Mouse (Mus musculus) naive thymus-derived CD4-positive, alpha-beta T cell, adult 2 months (primary cell): ENCODE data around the gene Lmo7.

Experiments used
- DNase-seq: peaks from one replicate; pipeline ENCODE4 v3.0.0-alpha.2; 2011; ENCODE audit warnings: low read depth

Gene Lmo7

DNA sequence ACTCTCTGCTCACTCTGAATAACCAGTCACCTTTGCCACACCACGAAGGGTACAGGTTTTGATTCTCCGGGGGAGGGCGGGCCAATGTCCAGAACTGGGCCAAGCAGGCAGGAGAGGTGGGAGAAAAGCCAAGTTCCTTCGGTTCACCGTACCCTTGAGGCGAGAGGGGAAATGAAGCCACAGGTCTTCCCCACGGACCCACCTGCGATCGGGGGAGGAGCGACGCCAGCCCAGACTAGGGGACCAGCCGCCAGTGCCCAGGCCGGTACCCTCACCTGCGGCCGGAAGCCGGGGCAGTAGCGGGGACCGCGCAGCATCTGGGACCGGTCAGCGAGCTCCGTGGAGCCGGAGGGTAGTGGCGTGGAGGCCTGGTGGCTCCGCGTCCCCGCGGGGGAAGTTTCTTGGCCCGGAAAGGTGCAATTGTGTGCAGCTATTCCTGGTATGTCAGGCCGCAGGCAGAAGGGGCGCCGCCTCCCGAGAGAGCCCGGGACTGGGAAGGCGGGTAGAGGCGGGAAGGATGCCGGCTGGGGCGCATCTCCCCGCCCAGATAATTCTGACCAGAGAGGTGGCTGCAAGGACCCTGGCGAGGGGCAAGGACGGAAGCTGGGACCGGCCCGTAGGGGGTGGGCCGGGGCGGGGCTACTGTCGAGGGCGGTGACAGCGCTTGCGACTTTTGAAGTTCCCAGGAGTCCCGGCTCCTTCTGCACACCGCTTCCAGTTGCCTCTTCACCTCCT lies at the start of gene Lmo7, which contains the start of gene Gm9922:
TSS of gene Lmo7 (plus strand) at position 721 of the 735 bp plus-strand sequence.
TSS of gene Gm9922 (minus strand) at position 578 of the 735 bp plus-strand sequence.
- peak; percentile 20 for DNase-seq

GRCm38 (mm10) chr14:101687696-101688095 lies 42.1 kb upstream of the Lmo7 start:
- no peak for DNase-seq

- no peak for DNase-seq
Observed at GRCm38 (mm10) chr14:101688406-101688805, 41.4 kb upstream of the Lmo7 start.

DNA sequence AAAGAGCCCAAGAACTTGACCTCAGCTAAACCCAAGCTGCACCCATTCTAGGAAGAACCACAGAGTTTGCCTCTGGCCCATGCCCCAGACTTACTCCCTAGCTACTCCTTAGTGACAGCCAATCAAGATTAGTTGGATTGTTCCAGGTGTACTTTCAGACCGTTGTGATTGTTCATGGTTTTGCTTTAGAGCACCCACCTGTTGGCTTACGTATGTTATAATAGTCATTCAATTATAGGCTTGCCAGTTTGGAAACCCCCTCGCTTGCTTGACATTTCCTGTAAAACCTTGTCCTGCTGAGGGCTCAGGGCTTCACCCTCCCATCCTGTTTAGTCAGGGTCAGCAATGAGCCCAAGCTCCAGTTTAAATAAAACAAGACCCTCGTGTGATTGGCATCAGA lies 25.3 kb upstream of the Lmo7 start:
- DNase-seq: no peak

GRCm38 (mm10) chr14:101707088-101707487 lies 22.7 kb upstream of the Lmo7 start:
- DNase-seq: no peak

- DNase-seq: no peak
Observed at GRCm38 (mm10) chr14:101714414-101714813, 15.3 kb upstream of the Lmo7 start.

GRCm38 (mm10) chr14:101729972-101730692 lies 375 bp downstream of the Lmo7 start:
- peak; percentile 4 for DNase-seq

DNA sequence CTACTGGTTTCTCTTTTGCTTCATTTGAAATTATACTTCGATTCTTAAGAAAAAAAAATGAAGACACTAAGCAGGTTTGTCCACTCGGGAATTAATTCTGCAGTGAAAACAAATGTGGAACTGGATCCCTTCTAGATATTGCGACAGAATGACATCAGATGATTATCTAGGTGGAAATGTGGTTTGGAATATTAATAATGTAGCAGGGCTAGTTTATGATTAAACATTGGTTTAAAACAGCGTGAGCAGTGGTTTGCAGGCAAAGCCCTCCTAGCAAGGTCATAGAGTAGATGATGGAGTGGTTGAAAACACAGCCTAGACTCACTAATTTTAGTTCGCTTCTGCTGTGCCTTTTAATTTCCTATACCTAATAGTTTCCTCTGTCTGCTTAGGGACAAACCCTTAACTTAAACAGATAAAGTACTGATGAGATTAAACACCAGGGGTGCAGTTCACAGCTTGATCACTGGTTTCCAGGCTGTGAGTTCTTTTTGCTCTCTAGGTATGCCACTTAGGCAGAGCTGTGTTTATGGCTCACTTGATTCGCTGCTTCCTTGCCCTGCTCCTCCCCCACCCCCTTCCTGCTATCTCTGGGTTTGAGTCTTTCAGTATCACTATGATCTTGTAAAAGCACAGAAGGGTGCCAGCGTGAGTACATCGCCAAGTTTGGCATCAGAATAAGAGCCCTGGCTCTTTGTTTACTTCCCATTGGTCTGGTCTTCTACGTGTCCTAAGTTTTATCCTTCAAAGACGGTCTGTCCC lies 4.0 kb downstream of the Lmo7 start:
- no peak for DNase-seq

DNA sequence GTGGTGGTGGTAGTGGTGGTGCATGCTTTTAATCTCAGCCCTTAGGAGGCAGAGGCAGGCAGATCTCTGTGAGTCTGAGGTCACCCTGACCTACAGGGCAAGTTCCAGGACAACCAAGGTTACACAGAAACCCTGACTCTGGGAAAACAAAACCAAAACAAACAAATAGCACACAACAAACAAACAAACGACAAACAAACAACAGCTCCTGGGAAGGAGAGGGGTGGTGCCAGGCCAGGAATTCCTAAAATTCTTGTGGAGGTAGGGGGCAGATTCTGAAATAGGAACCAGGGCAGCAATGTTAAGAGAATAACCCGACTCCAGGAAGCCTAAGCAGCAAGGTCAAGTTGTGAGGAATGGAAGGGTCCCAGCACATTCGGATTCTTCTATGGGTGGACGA lies 7.7 kb downstream of the Lmo7 start:
- no peak for DNase-seq

GRCm38 (mm10) chr14:101746635-101747034 lies 16.9 kb downstream of the Lmo7 start:
- no peak for DNase-seq

- no peak for DNase-seq
Observed at GRCm38 (mm10) chr14:101747811-101748210, 18.1 kb downstream of the Lmo7 start.

DNA sequence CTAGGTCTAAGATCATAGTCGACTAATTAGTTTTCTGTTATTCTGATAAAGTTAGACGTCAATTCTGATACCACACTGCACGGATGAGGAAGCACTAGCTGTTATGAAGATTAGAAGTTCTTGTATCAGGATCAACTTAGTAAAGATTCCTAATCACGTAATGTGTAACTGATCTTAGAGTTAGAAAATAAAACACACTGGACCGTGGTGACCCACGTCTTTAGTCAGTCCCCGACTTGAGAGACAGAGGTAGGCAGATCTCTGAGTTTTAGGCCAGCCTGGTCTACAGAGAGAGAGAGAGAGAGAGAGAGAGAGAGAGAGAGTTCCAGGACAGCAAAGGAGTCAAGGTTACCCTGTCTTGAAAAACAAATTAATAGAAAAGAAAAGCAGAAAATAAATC lies 18.7 kb downstream of the Lmo7 start:
- no peak for DNase-seq

DNA sequence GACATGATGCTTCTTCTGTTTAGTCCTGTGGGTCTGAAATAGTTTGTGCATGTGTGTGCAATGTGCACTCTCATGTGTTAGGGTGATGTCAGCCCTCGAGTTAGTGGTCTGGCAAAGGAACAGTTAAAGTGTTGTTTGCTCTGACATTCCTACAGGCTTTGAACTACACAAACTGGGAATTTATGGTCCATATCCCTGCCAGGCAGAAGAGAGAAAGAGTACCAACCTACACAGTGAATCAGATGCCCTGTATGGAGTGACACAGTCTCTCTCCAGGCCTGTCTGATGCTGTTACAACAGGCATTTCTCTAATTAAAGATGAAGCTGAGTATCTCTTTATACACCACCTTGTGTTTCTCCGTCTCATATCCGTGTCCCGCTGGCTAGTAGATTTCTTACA lies 21.2 kb downstream of the Lmo7 start:
- no peak for DNase-seq

DNA sequence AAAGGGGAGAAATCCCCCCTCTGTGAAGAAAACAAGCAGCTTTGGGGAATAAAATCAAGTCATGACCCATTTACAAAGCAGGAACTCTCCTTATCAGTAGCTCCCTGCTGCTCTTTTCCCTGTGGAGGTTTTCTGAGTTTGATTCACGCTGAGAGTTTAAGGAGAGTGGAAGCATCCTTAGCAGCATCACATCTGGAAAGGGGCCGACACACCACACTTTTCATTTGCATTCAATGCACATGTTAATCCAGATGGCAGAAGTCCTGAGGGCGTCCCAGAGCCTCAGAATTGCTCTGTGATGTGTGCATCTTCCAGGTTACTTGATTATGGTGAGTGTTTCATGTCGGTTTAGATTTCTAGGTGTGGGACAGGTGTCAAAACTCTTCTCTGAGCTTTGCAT lies 25.7 kb downstream of the Lmo7 start:
- no peak for DNase-seq

- DNase-seq: no peak
Observed at GRCm38 (mm10) chr14:101762267-101762666, 32.5 kb downstream of the Lmo7 start.

- no peak for DNase-seq
Observed at GRCm38 (mm10) chr14:101763762-101764295, 34.1 kb downstream of the Lmo7 start.

GRCm38 (mm10) chr14:101771336-101771735 lies 41.6 kb downstream of the Lmo7 start:
- no peak for DNase-seq

DNA sequence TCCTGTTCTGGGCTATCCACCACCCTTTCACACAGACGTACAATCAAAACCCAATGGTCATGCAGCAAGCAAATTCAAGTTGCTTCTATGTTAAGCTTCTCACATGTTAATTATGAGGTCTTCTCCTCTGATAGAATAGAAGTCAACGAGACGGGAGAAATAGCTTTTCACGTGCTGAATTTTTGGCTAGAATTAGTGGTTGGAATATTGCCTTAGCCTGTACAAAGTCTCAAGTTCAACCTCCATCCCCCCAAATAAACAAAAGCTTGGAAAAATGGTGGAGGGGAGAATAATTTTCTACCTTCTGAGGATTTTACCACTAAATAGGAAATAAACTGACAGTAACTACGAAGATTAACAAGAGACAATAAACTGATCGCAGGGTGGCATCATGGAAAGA lies 42.0 kb downstream of the Lmo7 start:
- no peak for DNase-seq

DNA sequence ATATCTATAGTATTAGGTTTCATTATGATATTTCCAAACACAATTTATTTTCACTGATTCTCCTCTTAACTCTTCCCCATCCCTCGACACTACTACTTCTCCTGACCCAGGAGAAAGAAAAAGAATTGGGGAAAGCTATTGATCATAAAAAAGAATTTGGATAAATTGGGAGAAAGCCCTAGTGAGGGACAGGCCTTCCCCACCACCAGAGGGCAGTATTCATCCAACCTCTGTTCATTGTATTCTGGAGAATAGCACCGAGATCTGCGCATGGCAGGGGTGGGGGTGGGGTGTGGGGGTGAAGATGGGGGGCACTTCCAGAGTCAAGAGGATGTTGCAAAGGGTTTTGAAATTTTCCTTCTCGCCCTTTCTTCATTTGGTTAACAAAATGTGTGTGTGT lies 44.9 kb downstream of the Lmo7 start:
- DNase-seq: peak; percentile 18

DNA sequence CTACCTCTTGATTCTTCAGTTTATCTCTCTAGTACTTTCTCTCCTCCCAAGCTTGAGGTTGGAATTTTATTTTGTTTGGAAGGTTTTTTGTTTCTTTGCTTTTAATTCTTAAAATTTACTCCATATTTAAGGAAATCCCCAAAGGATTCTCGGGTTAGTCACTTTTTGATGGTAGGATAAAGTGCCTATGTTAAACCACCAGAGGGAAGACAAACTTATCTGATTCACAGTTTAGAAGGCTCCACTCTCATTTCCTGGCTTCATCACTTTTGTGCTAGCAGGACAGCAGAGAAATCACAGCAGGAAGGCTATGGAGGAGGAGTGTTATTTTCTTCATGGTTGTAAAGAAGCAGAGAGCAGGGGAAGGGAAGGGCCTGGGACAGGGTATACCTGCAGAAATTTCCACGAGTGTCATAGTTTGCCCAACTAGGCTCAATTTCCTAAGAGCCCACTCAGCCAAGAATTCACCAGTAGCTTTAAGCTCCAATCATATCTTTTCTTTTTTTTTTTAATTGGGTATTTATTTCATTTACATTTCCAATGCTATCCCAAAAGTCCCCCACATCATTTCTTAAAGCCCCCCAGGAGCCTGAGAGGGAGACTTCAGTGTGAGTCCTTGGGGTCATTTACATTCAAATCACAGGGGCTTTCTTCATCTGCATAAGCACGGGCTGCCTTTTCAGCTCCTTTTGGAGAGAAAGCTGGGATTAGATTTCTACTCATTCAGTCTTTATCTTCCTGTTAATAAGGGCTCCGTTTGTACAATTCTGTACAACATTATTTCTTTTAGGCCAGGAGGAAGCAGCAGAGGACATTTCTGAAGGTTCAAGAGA lies 46.8 kb downstream of the Lmo7 start:
- no peak for DNase-seq

DNA sequence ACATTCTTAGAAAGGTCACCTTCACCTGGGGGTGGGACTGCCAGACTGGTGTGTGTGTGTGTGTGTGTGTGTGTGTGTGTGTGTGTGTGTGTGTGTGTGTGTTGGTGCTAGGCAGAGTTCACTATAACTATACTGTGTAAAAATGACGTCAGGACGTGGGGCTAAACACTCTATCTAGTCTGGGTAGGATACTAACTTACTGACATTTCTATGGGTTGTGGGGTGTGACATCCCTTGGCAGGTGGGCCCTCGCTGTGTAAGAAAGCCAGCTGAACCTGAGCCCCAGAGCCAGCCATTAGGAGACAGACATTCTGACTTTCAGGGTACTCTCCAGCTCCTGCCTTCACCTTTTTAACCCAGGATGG lies 47.4 kb downstream of the Lmo7 start:
- no peak for DNase-seq

- no peak for DNase-seq
Observed at GRCm38 (mm10) chr14:101778426-101778825, 48.7 kb downstream of the Lmo7 start.
